Mouse (Mus musculus) liver, embryonic 18 days (tissue): ENCODE data around the gene Mgat3. TPM values are rescaled to one million over a fixed set of nuclear protein-coding genes. Genes with fewer than 3 reads are reported as not detected.

Experiments
- polyA plus RNA-seq: library from polyadenylated mRNA; depleted of rRNA; stranded (reverse); fragments of >200 nt; gene quantifications from 2 replicates; pipeline ENCODE4 v1.2.3, GENCODE M21; 2012; rRNA removed

Mgat3 gene
- polyA plus RNA-seq, result 0.50 and 0.60 TPM in 2 replicates

DNA sequence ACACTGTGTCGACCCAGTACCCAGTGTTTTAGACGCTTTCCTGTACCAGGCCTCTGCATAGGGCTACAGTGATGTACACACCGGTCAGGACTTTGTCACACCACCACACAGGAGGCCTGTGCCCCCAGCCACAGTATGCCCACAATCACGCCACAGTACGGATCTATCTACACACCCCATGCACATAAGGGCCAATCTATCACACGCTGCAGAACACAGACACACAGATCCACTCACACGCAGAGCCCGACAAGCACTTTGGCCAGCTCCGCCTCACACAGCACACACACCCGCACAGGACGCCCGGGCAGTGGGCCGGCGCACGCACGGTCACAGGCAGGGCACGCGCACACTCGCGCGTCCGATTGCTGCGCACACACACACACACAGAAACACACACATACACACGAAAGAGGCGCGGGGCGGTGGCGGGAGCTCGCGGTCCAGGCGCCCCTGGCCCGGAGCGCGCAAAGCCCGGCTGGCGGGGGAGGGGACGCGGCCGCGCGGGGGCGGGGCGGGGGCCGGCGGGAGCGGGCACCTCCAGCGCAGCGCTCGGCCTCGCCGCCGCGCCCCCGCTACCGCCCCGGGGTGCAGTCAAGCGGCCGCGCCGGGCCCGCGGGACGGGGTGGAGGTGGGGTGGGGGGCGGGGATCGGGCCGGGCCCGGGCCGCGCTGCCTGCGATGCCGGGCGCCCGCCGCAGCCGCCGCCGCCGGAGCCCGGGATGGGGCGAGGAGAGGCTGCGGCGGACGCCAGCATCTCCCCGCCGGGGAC is at the start of gene Mgat3:
Gene Mgat3 (plus strand): TSS at position 721 of the 771 bp plus-strand sequence.

DNA sequence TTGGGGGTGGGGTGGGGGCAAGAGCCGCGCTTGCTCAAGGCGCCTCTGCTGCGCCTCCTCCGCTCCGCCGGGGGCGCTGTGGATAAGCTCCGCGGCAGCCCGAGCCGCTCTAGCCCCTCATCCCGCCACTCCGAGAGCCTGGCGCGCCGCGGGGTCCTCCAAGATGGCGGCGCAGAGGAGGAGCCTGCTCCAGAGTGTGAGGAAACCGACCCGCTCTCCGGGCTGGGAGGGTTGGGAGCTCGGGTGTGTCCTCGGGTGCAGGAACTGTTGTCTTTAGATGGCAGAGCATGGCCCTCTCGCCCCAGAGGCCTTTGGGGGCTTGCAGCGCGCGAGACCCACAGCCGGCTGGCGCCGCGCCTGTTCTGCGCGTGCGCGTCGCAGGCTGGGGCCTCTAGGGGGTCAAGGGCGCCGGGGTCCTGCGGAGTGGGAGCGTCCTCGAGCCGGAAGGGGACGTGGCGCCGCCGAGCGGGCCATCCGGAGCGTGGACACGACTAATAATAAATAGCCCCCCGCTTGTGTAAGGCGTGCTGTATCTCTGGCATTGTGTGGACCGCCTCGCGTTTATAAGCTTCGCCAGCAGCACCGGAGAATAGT is 40.4 kb upstream of the Mgat3 start, which contains the start of gene Tab1:
Gene Tab1 (plus strand): TSS at position 135 of the 594 bp plus-strand sequence.

DNA sequence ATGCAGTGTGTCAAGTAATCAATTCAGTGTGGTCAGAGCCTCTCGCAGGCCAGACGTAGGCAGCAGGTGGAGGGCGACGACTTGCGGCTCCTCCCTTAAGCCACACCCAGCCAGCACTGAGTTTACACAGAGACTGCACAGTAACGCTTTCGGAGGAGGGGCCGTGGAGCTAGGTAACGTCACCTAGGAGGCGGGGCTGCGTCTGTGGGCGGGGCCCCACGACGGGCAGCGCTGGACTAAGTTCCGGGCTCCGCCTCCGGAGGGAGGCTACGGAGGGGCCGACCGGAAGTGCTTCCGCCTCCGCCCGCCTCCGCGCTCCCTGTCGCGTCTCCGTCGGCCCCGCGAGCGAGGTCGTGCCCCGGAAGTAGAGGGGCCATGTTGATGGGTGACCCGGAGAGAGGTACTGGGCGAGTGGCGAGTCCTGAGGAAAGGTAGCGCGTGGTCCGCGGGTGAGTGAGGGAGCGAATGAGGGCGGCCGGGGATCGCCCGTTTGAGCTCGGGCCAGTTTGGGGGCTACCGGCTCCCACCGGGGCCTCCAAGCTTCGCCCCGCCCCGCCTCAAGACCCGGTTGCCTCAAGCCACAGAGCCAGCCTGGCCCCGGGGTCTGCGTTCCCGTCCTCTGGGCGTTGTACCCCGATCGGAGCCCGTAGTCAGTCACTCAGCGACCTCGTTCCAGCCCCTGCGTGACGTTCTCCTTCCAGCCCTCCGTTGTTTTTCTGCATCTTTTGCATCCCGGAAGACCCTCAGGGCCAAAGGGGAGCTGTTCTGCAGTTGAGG is 60.4 kb downstream of the Mgat3 start, which contains the start of gene Mief1:
Gene Mief1 (plus strand): TSS at position 286 of the 777 bp plus-strand sequence.

DNA sequence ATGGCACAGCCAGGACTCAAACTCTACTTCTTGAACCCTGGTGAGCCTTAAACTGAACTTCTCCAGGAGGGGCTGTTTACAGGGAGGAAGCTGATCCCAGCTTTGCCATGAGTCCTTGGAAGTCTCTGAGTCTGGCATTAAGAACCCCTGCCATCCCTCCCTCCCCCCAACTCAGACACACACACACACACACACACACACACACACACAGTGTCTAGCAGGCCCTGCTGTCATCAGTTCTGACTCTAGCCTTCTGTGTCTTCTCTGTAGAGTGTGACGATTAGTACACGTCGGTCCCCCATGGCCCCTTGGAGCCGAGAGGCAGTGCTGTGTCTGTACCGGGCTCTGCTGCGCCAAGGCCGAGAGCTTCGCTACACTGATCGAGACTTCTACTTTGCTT is 62.0 kb downstream of the Mgat3 start, which contains the start of gene AC140267.1:
Gene AC140267.1 (plus strand): TSS at position 301 of the 400 bp plus-strand sequence.

DNA sequence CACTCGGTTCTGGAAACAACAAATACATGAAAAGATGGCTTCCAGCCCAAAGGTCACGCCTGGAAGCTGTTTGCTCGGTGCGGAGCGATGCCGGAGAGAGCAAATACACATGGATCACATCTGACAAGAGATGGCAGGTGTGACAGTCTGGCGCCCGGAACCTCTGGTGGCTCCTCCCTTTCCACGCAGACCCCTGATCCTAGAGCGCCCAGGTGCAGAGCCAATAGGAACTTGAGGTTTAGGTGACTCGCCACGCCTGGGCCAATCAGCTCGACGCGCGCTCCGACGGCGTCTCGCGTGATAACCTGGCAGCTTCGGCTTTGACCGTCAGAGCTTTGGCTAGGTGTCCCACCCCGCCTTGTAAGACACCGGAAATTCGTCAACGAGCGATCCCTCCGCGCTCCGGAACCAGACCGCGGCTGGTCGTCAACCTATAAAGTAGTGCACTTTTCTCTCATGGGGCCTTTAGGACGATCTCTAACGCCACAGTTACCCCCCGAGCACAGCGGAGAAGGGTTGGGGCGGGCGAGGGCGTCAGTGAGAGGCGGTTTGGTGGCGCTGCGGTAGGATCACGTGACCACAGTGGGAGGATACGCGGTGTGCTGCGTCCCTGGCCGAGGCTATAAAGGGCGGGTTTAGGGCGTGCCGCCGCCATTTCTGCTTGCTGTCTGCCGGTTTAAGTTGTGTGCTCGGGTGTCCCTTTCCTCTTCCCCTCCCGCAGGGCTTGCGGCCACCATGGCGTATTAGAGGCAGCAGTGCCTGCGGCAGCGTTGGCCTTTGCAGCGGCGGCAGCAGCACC is 81.5 kb downstream of the Mgat3 start, which contains the start of gene Atf4:
Gene Atf4 (plus strand): TSS at position 338 of the 799 bp plus-strand sequence.

DNA sequence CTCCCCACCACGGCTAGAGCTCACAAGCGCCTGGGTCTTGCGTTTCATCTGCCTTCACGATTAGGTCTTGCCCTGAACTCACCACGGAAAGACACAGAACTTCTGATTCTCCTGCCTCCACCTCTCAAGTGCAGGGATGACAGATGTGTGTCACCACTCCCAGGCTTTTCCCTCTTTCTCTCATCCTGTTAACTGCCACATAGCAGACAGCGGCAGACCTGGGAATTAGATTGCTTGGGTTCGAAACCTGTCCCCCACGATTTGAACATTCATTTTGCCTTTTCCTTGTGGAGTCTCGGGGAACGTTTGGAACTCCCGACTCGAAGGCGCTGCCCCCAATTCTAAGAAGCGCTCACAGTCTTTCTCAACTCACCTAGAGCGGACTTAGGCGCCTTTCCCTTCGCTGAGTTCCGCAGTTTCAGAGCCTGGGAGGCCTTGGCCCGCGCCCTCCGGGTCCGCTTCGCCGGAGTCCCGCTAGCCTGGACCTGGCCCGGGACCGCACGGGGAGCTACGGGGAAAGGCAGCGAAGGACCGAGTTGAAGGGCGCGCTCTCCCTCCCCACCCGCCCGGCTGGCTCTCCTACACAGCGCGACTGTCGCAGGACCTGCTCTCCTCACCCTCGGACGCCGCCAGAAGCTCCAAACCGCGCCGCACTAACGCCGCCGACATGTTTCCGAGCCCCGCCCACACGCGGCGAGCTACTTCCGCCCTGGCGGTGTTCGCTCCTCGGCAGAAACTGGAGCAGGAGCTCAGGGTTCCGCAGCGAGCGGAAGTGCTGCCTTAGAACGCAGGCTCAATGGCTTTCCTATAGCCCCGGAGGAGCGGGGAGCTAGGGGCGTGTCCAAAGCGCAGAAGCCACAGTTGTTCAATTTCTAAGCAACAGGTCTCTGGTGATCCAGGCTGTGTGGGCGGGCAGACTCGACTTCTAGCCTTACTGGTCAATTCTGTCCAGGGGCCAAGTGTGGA is 90.4 kb downstream of the Mgat3 start, which contains the start of gene Rps19bp1:
Gene Rps19bp1 (minus strand): TSS at position 706 of the 966 bp plus-strand sequence.

Other genes with a start within 250 kb of the Mgat3 start
- gene Cbx7, start 202.6 kb upstream of the Mgat3 start, polyA plus RNA-seq, result 2.4 and 3.2 TPM in 2 replicates
- 1.7 and 1.8 TPM in 2 replicates for gene Pdgfb, start 158.7 kb upstream of the Mgat3 start, polyA plus RNA-seq
- gene Syngr1, start 82.4 kb upstream of the Mgat3 start, polyA plus RNA-seq, result 8.7 and 8.8 TPM in 2 replicates
- 547 and 625 TPM in 2 replicates for gene Rpl3, start 81.9 kb upstream of the Mgat3 start, polyA plus RNA-seq
- gene Tab1, start 40.6 kb upstream of the Mgat3 start, polyA plus RNA-seq, result 7.9 and 9.1 TPM in 2 replicates
- 4.3 and 4.9 TPM in 2 replicates for gene Mief1, start 60.3 kb downstream of the Mgat3 start, polyA plus RNA-seq
- gene AC140267.1, start 62.1 kb downstream of the Mgat3 start, polyA plus RNA-seq, result not detected in 2 replicates
- 178 and 201 TPM in 2 replicates for gene Atf4, start 81.5 kb downstream of the Mgat3 start, polyA plus RNA-seq
- 18.3 and 19.5 TPM in 2 replicates for gene Rps19bp1, start 90.6 kb downstream of the Mgat3 start, polyA plus RNA-seq
- under 0.01 and 0.01 TPM in 2 replicates for gene Cacna1i, start 113.5 kb downstream of the Mgat3 start, polyA plus RNA-seq